Mouse (Mus musculus): ENCODE data around the gene Bcl2l12.

- TF ChIP-seq POLR2A (IDR thresholded peaks at IDR 0.05; ENCODE audit: control insufficient read depth, low read depth, low read length) (no peak), CTCF (IDR thresholded peaks at IDR 0.05; ENCODE audit: control insufficient read depth, insufficient read depth, insufficient replicate concordance, low read depth, low read length) (no peak)
Observed at GRCm38 (mm10) chr7:44998501-44998955, at the start of gene Bcl2l12.
